Mouse (Mus musculus) brain, adult 2 months (tissue): Measurements from ENCODE around the gene Vat1l.
A peak's percentile ranks its signal among the peaks of the same experiment; 100 is the strongest.

ENCODE experiments used
- DNase-seq: peaks from one replicate; pipeline ENCODE4 v3.0.0; 2011; ENCODE audit warnings: low read depth, low spot score

The Vat1l gene

GRCm38 (mm10) chr8:114295749-114296067 lies 90.3 kb downstream of the Vat1l start:
- DNase-seq: peak; percentile 33

GRCm38 (mm10) chr8:114298253-114298652 lies 92.8 kb downstream of the Vat1l start:
- DNase-seq: no peak

GRCm38 (mm10) chr8:114300072-114300471 lies 94.7 kb downstream of the Vat1l start:
- DNase-seq: no peak

- DNase-seq: peak; percentile 74
These were observed 100.9 kb downstream of the Vat1l start for GRCm38 (mm10) chr8:114306296-114306695.

GRCm38 (mm10) chr8:114314669-114315325 lies 109.4 kb downstream of the Vat1l start:
- DNase-seq: peak; percentile 54

GRCm38 (mm10) chr8:114318161-114318560 lies 112.7 kb downstream of the Vat1l start:
- no peak for DNase-seq

- no peak for DNase-seq
These were observed 116.7 kb downstream of the Vat1l start for GRCm38 (mm10) chr8:114322096-114322495.

- no peak for DNase-seq
These were observed 126.5 kb downstream of the Vat1l start for GRCm38 (mm10) chr8:114331928-114332327.

- DNase-seq: peak; percentile 22
These were observed 127.5 kb downstream of the Vat1l start for GRCm38 (mm10) chr8:114332949-114333348.

GRCm38 (mm10) chr8:114335721-114336120 lies 130.3 kb downstream of the Vat1l start:
- DNase-seq: peak; percentile 20

- DNase-seq: peak; percentile 24
These were observed 136.9 kb downstream of the Vat1l start for GRCm38 (mm10) chr8:114342276-114342675.

GRCm38 (mm10) chr8:114344789-114345188 lies 139.4 kb downstream of the Vat1l start:
- no peak for DNase-seq

GRCm38 (mm10) chr8:114346045-114346444 lies 140.6 kb downstream of the Vat1l start:
- peak; percentile 82 for DNase-seq

GRCm38 (mm10) chr8:114351643-114352427 lies 146.4 kb downstream of the Vat1l start:
- peak; percentile 90 for DNase-seq

GRCm38 (mm10) chr8:114360506-114360905 lies 155.1 kb downstream of the Vat1l start:
- DNase-seq: peak; percentile 24

- peak; percentile 42 for DNase-seq
These were observed 157.8 kb downstream of the Vat1l start for GRCm38 (mm10) chr8:114363167-114363566.

GRCm38 (mm10) chr8:114363656-114364055 lies 158.2 kb downstream of the Vat1l start:
- no peak for DNase-seq

GRCm38 (mm10) chr8:114369038-114369976 lies 163.9 kb downstream of the Vat1l start:
- peak; percentile 82 for DNase-seq

GRCm38 (mm10) chr8:114374390-114374789 lies 169.0 kb downstream of the Vat1l start:
- no peak for DNase-seq

- DNase-seq: no peak
These were observed 178.8 kb downstream of the Vat1l start for GRCm38 (mm10) chr8:114384189-114384588.

- DNase-seq: no peak
These were observed 182.1 kb downstream of the Vat1l start for GRCm38 (mm10) chr8:114387494-114387893.
